Mouse (Mus musculus): ENCODE measurements around the gene Krtap24-1. TPM values are rescaled to one million over a fixed set of nuclear protein-coding genes. Genes with fewer than 3 reads are reported as not detected.

Krtap24-1 gene
- polyA plus RNA-seq, 1 experiment from 2014 or later: not detected

Other genes with a start within 250 kb of the Krtap24-1 start
- gene Cldn17, start 105.3 kb downstream of the Krtap24-1 start, polyA plus RNA-seq (2016; fragmentation: Nextera tagmentation; extraction: Ambion mirVana): not detected in 2 replicates
- gene Cldn8, start 49.1 kb downstream of the Krtap24-1 start, polyA plus RNA-seq (2016; fragmentation: Nextera tagmentation; extraction: Ambion mirVana): 0.28 and 0.29 TPM in 2 replicates
- not detected in 2 replicates for gene 2310079G19Rik, start 15.4 kb upstream of the Krtap24-1 start, polyA plus RNA-seq (2016; fragmentation: Nextera tagmentation; extraction: Ambion mirVana)
- not detected in 2 replicates for gene Krtap26-1, start 35.5 kb upstream of the Krtap24-1 start, polyA plus RNA-seq (2016; fragmentation: Nextera tagmentation; extraction: Ambion mirVana)
- gene Krtap27-1, start 59.4 kb upstream of the Krtap24-1 start, polyA plus RNA-seq (2016; fragmentation: Nextera tagmentation; extraction: Ambion mirVana): not detected in 2 replicates
- gene 2310061N02Rik, start 95.7 kb upstream of the Krtap24-1 start, polyA plus RNA-seq (2016; fragmentation: Nextera tagmentation; extraction: Ambion mirVana): not detected in 2 replicates
- not detected in 2 replicates for gene Krtap13-1, start 116.6 kb upstream of the Krtap24-1 start, polyA plus RNA-seq (2016; fragmentation: Nextera tagmentation; extraction: Ambion mirVana)
- not detected in 2 replicates for gene Krtap13, start 139.4 kb upstream of the Krtap24-1 start, polyA plus RNA-seq (2016; fragmentation: Nextera tagmentation; extraction: Ambion mirVana)
- not detected in 2 replicates for gene 2310034C09Rik, start 146.6 kb upstream of the Krtap24-1 start, polyA plus RNA-seq (2016; fragmentation: Nextera tagmentation; extraction: Ambion mirVana)
- not detected in 2 replicates for gene 2310057N15Rik, start 161.9 kb upstream of the Krtap24-1 start, polyA plus RNA-seq (2016; fragmentation: Nextera tagmentation; extraction: Ambion mirVana)
- gene Gm5965, start 165.6 kb upstream of the Krtap24-1 start, polyA plus RNA-seq (2016; fragmentation: Nextera tagmentation; extraction: Ambion mirVana): not detected in 2 replicates
- gene Gm20741, start 199.9 kb upstream of the Krtap24-1 start, polyA plus RNA-seq (2016; fragmentation: Nextera tagmentation; extraction: Ambion mirVana): not detected in 2 replicates
- not detected in 2 replicates for gene Krtap15, start 207.9 kb upstream of the Krtap24-1 start, polyA plus RNA-seq (2016; fragmentation: Nextera tagmentation; extraction: Ambion mirVana)
- not detected in 2 replicates for gene Krtap14, start 213.9 kb upstream of the Krtap24-1 start, polyA plus RNA-seq (2016; fragmentation: Nextera tagmentation; extraction: Ambion mirVana)